Mouse (Mus musculus): ENCODE data around the gene P2rx4.

GRCm38 (mm10) chr5:122773756-122774155 lies 66.4 kb downstream of the P2rx4 start:
- no peak for TF ChIP-seq CTCF (IDR thresholded peaks at IDR 0.05; ENCODE audit: low read depth, low read length)
- TF ChIP-seq POLR2A (IDR thresholded peaks at IDR 0.05; ENCODE audit: extremely low read depth, insufficient read depth, low read length), result no peak

Measured in liver, adult 2 months (tissue).